Mouse (Mus musculus): ENCODE measurements at regions not wholly inside any gene's neighbourhood (a gene's known extent, or its start where the extent isn't known, plus 50 kb on each side); places are given as distances from the start of the nearest gene placed in this dataset.

- H3K27me3 ChIP-seq (ENCODE audit: control insufficient read depth, insufficient read depth, low read length), result no peaks in the 10 kb centered on the region
- no peak for TF ChIP-seq CTCF (IDR thresholded peaks at IDR 0.05; ENCODE audit: low read depth)
- no peak for TF ChIP-seq EP300 (IDR thresholded peaks at IDR 0.05; ENCODE audit: low read depth)
- ATAC-seq (ENCODE audit: insufficient read depth), result no peak
- H3K9ac ChIP-seq (replicated peaks), result no peak overlapping the region
- no peak overlapping the region for H3K27ac ChIP-seq
- H3K36me3 ChIP-seq (replicated peaks; ENCODE audit: control insufficient read depth, insufficient read depth, low read depth), result no peaks in the 10 kb centered on the region
- no peak overlapping the region for H3K4me3 ChIP-seq (ENCODE audit: insufficient read depth in 1 of 2, low read depth in 2 of 2, low read length in 2 of 2)
- no peaks in the 10 kb centered on the region for H3K4me1 ChIP-seq (replicated peaks; ENCODE audit: control insufficient read depth in 2 of 2, insufficient read depth in 2 of 2, low read length in 1 of 2)
- no peak for DNase-seq (ENCODE audit: low read depth in 3 of 3, low spot score in 3 of 3)
- H3K4me2 ChIP-seq (ENCODE audit: low read depth), result no peak overlapping the region
- 46% methylated on average over 3 of the region's 3 CpGs for WGBS (ENCODE audit: insufficient replicate concordance)
- H3K9me3 ChIP-seq (ENCODE audit: control insufficient read depth, low read length), result no peaks in the 10 kb centered on the region
Observed at GRCm38 (mm10) chr13:31267865-31268264, 288.1 kb upstream of the Foxq1 start.

- no peaks in the 10 kb centered on the region for H3K9me3 ChIP-seq (ENCODE audit: control insufficient read depth, low read length)
- TF ChIP-seq EP300 (IDR thresholded peaks at IDR 0.05; ENCODE audit: low read depth) (no peak), CTCF (IDR thresholded peaks at IDR 0.05; ENCODE audit: low read depth) (no peak)
- no peak for ATAC-seq (ENCODE audit: insufficient read depth)
- no peak overlapping the region for H3K4me3 ChIP-seq (ENCODE audit: insufficient read depth in 1 of 2, low read depth in 2 of 2, low read length in 2 of 2)
- no peak overlapping the region for H3K27ac ChIP-seq
- no peaks in the 10 kb centered on the region for H3K36me3 ChIP-seq (replicated peaks; ENCODE audit: control insufficient read depth, insufficient read depth, low read depth)
- 30% methylated on average over 6 of the region's 6 CpGs for WGBS (ENCODE audit: insufficient replicate concordance)
- no peak for DNase-seq (ENCODE audit: low read depth in 3 of 3, low spot score in 3 of 3)
- H3K27me3 ChIP-seq (ENCODE audit: control insufficient read depth, insufficient read depth, low read length), result no peaks in the 10 kb centered on the region
- H3K9ac ChIP-seq (replicated peaks), result no peak overlapping the region
- H3K4me2 ChIP-seq (ENCODE audit: low read depth), result no peak overlapping the region
- H3K4me1 ChIP-seq (replicated peaks; ENCODE audit: control insufficient read depth in 2 of 2, insufficient read depth in 2 of 2, low read length in 1 of 2), result no peaks in the 10 kb centered on the region
Observed at GRCm38 (mm10) chr13:31276005-31276644, 279.8 kb upstream of the Foxq1 start.

DNA sequence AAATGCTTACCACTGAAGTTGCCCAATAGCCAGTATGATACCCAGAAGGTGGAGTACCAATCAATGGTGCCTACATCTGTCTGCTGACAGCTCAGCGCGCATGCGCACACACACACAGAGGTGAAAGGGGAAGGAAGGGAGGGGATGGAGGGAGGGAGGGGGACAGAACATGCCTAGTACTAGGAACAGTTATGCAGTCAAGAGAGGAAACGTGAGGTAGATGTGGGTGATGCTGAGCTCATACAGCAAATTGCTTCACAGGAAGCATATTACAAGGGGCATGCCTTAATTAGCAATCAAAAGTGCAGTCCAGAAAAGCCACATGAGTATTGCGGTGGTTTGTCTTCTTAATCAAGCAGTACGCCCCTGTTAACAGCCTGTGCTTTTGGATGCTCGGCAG is 265.3 kb upstream of the Foxq1 start:
- no peak for DNase-seq (ENCODE audit: low read depth in 3 of 3, low spot score in 3 of 3)
- no peaks in the 10 kb centered on the region for H3K4me1 ChIP-seq (replicated peaks; ENCODE audit: control insufficient read depth in 2 of 2, insufficient read depth in 2 of 2, low read length in 1 of 2)
- 68% methylated on average over 7 of the region's 7 CpGs for WGBS (ENCODE audit: insufficient replicate concordance)

DNA sequence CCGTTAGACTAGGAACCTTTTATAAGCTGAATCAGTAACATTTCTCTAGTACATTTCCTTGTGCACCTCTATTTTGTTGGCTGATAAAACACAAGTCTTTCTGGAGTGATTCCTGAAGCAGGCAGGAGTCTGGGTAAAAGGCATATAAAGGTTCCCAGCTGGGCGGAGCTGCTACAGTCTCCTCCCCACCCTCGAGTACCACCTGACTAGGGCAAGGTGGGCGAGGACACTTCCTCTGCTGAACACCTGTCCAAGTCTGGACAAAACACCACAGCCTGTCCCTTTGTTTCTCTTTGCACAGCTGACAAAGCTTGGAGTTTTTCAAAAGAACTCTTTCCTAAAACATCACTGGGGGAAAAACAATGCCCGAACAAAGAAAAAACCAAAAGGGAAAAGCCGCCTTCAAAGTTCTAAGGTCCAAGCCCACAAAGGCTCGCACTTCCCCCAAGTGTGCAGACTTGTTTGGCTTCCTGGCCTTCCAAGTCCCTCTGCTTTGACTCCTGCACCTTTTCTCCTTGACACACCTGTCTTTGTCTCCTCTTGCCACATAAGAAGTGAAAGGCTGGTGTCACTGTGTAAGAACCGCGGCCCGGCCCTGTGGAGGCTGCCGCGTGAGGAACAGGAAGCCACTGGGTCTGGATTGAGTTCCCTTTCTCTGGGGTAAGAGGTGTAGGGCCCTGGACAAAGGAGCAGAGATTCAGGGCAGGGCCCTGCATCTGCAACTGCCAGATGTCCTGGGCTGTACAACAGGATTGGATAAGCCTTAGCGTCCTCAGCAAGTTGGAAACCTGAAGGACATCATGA is 263.1 kb upstream of the Foxq1 start:
- no peak overlapping the region for H3K4me2 ChIP-seq (ENCODE audit: low read depth)
- H3K4me1 ChIP-seq (replicated peaks; ENCODE audit: control insufficient read depth in 2 of 2, insufficient read depth in 2 of 2, low read length in 1 of 2), result no peaks in the 10 kb centered on the region
- H3K27ac ChIP-seq, result no peak overlapping the region
- H3K9ac ChIP-seq (replicated peaks), result no peak overlapping the region
- no peak overlapping the region for H3K4me3 ChIP-seq (ENCODE audit: insufficient read depth in 1 of 2, low read depth in 2 of 2, low read length in 2 of 2)
- 64% methylated on average over 13 of the region's 13 CpGs for WGBS (ENCODE audit: insufficient replicate concordance)
- H3K27me3 ChIP-seq (ENCODE audit: control insufficient read depth, insufficient read depth, low read length), result no peaks in the 10 kb centered on the region
- DNase-seq (ENCODE audit: low read depth in 3 of 3, low spot score in 3 of 3), result no peak
- no peaks in the 10 kb centered on the region for H3K36me3 ChIP-seq (replicated peaks; ENCODE audit: control insufficient read depth, insufficient read depth, low read depth)
- TF ChIP-seq EP300 (IDR thresholded peaks at IDR 0.05; ENCODE audit: low read depth), result no peak
- no peak for ATAC-seq (ENCODE audit: insufficient read depth)
- no peaks in the 10 kb centered on the region for H3K9me3 ChIP-seq (ENCODE audit: control insufficient read depth, low read length)

More for the DNA sequence above, 265.3 kb upstream of the Foxq1 start:
- Histone ChIP-seq H3K27ac (no peak overlapping the region), H3K4me2 (ENCODE audit: low read depth) (no peak overlapping the region), H3K36me3 (replicated peaks; ENCODE audit: control insufficient read depth, insufficient read depth, low read depth) (no peaks in the 10 kb centered on the region), H3K27me3 (ENCODE audit: control insufficient read depth, insufficient read depth, low read length) (no peaks in the 10 kb centered on the region), H3K4me3 (ENCODE audit: insufficient read depth in 1 of 2, low read depth in 2 of 2, low read length in 2 of 2) (no peak overlapping the region), H3K9me3 (ENCODE audit: control insufficient read depth, low read length) (no peaks in the 10 kb centered on the region), H3K9ac (replicated peaks) (no peak overlapping the region)
- TF ChIP-seq CTCF (IDR thresholded peaks at IDR 0.05; ENCODE audit: low read depth) (no peak), EP300 (IDR thresholded peaks at IDR 0.05; ENCODE audit: low read depth) (no peak)
- no peak for ATAC-seq (ENCODE audit: insufficient read depth)

DNA sequence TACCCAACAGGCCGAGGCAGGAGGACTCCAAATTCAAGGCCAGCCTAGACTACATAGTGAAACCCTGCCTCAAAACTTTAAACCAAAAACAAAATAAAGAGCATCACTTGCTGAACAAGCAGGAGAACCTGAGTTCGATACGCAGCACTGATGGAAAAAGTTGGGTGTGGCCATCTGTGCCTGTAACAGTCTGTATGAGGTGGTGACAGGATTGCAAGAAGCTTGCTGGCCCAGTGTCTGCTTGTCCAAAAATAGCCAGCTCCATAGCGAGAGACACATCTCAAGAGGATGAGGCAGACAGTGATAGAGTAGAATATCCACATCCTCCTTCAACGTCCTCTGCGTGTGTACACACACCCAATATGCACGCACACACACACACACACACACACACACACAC is 261.9 kb upstream of the Foxq1 start:
- H3K9me3 ChIP-seq (ENCODE audit: control insufficient read depth, low read length), result no peaks in the 10 kb centered on the region
- no peaks in the 10 kb centered on the region for H3K4me1 ChIP-seq (replicated peaks; ENCODE audit: control insufficient read depth in 2 of 2, insufficient read depth in 2 of 2, low read length in 1 of 2)
- H3K36me3 ChIP-seq (replicated peaks; ENCODE audit: control insufficient read depth, insufficient read depth, low read depth), result no peaks in the 10 kb centered on the region
- H3K27me3 ChIP-seq (ENCODE audit: control insufficient read depth, insufficient read depth, low read length), result no peaks in the 10 kb centered on the region
- H3K9ac ChIP-seq (replicated peaks), result no peak overlapping the region
- H3K4me3 ChIP-seq (ENCODE audit: insufficient read depth in 1 of 2, low read depth in 2 of 2, low read length in 2 of 2), result no peak overlapping the region
- DNase-seq (ENCODE audit: low read depth in 3 of 3, low spot score in 3 of 3), result no peak
- ATAC-seq (ENCODE audit: insufficient read depth), result no peak
- no peak overlapping the region for H3K27ac ChIP-seq
- 65% methylated on average over 7 of the region's 7 CpGs for WGBS (ENCODE audit: insufficient replicate concordance)
- TF ChIP-seq CTCF (IDR thresholded peaks at IDR 0.05; ENCODE audit: low read depth) (no peak), EP300 (IDR thresholded peaks at IDR 0.05; ENCODE audit: low read depth) (no peak)
- H3K4me2 ChIP-seq (ENCODE audit: low read depth), result no peak overlapping the region
